Mouse (Mus musculus) liver, adult 2 months (tissue): ENCODE results near the gene Tbc1d19.

Experiments used
- CTCF ChIP-seq: fragments of 200-500 bp; IDR thresholded peaks from 2 replicates; pipeline ENCODE4 v1.5.1; 2011; ENCODE audit warnings: low read depth, low read length, control low read depth
- POLR2A ChIP-seq: fragments of 200-500 bp; IDR thresholded peaks from 2 replicates; pipeline ENCODE4 v1.6.1; 2011; ENCODE audit warnings: low read length, control low read depth; ENCODE audit not compliant: insufficient read depth; ENCODE audit errors: extremely low read depth

GRCm38 (mm10) chr5:53841256-53841655 is 31.9 kb downstream of the Tbc1d19 start:
- TF ChIP-seq CTCF (no peak), POLR2A (no peak)
